Mouse (Mus musculus) hindlimb bud, embryonic 11.5 days (tissue): ENCODE results near the gene Adora3.

Experiments
- DNase-seq: peaks from one replicate; pipeline ENCODE4 v3.0.0-alpha.2; 2012; ENCODE audit warnings: low read depth, low spot score; ENCODE audit errors: extremely low spot score

Adora3 gene

GRCm38 (mm10) chr3:105873451-105874445 is 3.1 kb downstream of the Adora3 start:
- DNase-seq, result no peak

DNA sequence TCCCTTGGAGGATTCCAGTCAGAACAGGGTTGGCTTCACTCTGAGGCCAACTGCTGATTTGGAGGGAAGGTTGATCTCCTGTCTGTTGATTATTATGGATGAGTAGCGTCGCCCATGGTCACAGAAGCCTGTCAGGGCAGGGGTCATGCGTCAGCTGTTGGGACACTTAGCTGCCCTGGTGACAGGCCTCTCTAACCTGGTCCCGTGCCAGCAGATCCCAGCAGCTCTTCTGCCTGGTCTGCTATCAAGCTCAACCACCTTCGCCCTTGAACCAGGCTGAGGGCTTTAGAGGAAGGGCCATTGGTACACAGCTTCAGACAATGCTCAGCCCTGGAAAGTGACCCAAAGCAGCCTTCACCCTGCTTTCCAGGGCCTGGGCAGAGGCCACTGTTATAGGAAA is 5.4 kb downstream of the Adora3 start:
- no peak for DNase-seq

- DNase-seq, result no peak
These were observed 6.7 kb downstream of the Adora3 start for GRCm38 (mm10) chr3:105877252-105877803.

DNA sequence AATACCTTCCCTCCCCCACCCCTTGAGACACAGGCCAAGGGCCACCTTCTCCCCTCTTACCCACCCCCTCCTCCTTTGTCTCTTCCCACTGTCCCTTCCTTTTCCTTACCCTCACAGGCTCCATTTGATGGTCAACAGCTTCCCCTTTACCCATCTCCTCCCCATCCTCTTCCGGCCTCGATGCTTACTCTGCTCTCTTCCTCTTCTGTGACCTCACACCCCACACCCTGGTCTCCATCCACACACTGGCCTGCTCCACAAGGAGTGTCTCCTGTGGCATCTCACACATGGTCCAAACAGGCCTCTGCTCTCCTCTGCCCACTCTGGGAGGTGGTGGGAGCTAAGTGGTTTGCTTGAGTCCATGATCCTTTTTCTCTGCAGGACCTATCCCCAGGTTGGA is 7.3 kb downstream of the Adora3 start:
- DNase-seq, result no peak

DNA sequence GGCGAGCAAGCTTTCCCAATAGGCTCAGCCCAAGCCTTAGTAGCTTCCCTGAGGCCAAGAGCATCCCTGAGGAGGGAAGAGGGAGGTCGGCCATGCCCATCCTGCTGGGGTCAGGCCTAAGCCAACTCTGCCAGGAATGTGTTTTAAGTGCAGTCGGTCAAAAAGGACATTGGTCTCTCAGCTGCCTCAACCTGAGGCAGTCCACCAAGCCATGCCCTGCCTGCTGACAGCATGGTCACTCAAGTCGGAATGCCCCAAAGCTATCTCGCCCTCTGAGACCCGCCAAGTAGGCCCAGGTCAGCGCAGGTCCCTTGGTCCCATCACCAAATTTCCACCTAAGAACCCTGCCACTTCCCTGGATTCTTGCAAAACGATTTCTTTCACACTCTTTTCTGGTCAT is 8.1 kb downstream of the Adora3 start:
- DNase-seq, result no peak

DNA sequence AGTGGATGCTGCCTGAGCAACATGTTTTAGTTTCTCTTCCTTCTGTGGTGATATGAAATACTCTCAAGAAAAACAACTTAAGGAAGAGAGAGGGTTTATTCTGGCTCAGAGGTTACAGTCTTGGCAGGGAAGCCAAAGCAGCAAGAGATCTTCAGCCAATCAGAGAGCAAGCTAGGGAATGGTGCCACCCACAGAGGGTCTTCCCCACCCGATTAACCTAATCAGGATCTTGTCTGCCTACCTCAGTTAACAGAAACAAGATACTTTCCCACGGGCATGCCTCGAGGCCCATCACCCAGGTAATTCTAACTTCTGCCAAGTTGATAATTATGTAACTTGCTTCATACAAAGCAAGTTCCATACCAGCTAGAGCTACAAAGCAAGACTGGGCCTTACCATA is 9.8 kb downstream of the Adora3 start:
- DNase-seq, result no peak

- DNase-seq, result no peak
These were observed 11.4 kb downstream of the Adora3 start for GRCm38 (mm10) chr3:105882105-105882504.

DNA sequence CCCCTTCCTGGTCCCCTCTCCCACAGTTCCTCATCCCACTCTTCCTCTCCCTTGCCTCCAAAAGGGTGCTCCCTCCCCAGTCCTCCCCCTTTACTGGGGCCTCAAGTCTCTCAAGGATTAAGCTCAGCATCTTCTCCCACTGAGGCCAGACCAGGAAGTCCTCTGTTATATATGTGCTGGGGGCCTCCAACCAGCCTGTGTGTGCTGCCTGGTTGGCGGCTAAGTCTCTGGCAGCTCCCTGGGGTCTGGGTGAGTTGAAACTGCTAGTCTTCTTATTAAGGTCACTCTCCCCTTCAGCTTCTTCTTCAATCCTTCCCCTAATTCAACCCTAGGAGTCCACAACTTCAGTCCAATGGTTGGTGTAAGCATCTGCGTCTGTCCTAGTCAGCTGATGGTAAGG is 12.5 kb downstream of the Adora3 start:
- DNase-seq, result no peak

DNA sequence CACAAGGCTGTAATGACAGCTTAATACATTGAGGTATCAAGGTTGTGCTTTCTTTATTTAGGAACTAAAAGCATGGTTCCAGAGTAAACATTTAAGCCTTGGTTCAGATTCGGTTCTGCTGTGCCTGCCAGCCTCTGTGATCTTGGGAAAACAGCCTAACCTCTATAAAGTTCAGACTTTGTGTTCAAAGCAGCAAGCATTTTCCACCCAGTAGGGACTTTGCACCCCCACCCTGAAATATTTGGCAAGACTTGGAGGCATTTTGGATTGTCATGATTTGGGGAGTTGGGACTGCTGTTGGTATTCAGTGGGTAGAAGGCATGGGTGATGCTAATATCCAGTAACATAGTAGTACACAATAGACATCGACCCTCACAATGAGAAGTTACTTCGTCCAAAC is 18.3 kb downstream of the Adora3 start:
- DNase-seq, result no peak

DNA sequence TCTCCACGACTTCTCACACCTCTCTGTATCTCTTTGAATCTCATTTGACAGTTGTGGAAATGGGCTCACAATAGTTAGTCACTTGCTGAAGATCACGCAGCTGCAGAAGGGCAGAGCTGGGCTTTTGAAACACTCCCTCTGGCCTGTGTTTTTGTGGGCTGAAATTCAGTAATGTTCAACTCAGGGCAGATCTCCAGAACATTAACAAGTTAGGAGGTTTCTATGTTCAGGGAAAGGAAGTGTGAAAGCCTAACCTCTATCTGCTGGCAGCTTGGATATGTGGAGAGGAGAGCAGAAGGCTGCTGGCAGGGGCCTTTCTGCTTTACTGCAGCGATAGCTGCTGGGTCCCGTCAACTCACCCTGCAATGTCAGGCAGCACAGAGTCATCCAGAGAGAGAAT is 19.6 kb downstream of the Adora3 start:
- no peak for DNase-seq

- DNase-seq, result no peak
These were observed 20.5 kb downstream of the Adora3 start for GRCm38 (mm10) chr3:105891141-105891540.

DNA sequence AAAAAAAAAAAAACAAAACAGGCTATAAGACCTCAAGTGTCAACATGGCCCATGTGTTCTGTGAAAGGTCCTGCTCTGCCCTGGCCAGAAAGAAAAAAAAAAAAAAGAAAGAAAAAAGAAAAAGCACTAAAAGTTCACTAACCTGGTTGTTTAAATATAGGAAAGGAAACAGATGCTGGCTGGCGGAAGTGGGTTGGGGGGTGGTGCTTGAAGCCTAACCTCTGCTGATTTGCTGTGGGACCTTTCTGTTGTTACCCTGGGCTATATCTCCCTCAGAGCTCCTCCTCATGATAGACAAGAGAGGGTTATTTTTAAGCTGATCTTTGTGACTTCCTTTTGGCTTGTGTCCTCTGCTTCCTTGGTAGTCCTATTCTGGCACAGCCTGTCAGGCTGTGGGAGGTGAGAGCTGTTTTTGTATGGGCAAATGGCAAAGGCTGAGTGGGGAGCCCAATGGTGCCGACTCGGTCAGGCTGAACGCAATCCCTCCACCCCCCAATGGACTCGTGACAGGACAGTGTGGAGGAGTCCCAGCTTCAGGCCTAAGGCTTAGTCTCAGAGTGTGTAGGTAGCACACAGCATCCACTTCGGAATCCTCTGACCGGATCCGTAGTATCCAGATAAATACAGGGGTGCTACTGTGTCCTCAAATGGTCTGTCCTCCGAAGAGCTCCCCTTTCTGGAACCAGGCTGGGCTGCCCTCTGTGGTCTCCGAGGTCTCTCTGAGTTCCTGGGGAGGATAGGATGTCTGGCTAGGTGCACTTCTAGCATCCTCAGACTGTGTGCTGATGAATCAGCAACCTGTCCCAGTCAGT is 21.3 kb downstream of the Adora3 start:
- DNase-seq, result no peak

- DNase-seq, result no peak
These were observed 22.2 kb downstream of the Adora3 start for GRCm38 (mm10) chr3:105892572-105893495.

- no peak for DNase-seq
These were observed 23.3 kb downstream of the Adora3 start for GRCm38 (mm10) chr3:105893941-105894391.

DNA sequence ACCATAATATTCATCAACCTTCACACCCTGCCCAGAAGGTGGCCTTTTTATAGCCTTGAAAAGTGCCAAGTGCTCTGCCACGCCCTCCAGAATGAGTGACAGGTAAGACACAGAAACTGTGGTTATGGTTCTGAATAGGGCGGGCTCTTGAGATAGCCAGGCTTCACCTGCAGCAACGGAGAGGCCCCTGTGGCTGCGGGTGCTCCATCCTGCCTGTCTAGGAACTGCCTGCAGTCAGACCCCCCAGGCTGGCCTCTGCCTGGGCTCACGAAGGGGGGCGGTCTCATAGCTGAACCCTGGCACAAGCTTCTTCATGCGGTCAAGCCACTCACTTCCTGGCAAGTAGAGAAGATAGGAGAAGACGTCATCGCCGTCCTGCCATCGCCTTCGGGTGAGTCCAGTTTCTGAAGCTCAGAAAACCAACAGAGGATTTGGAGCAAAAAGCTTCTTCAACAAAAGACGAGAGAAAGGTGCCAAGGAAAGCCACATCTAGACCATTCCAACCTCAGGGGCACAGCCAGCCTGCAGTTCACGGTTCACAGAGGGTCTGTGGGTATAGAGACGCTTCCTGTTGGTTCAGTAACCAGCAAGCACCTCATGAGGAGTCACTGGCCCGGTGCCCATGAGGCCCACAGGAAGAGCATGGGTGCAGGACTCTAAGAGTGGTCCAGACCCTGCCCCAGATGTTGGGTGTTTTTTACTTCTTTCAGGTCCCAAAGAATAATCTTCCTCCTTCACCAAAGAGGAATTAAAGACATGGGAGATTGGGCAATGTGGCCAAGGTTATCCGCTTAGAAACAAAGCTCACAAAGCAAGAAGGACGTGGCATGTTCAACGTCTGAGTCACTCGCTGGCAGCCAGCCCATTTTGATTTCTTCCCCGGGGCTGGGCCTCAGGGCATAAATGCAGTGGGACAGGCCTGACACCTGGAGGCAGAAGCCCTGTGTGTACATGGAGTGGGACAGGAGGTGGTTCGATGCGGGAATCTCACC is 24.2 kb downstream of the Adora3 start:
- DNase-seq, result no peak

- no peak for DNase-seq
These were observed 26.2 kb downstream of the Adora3 start for GRCm38 (mm10) chr3:105896811-105897210.

DNA sequence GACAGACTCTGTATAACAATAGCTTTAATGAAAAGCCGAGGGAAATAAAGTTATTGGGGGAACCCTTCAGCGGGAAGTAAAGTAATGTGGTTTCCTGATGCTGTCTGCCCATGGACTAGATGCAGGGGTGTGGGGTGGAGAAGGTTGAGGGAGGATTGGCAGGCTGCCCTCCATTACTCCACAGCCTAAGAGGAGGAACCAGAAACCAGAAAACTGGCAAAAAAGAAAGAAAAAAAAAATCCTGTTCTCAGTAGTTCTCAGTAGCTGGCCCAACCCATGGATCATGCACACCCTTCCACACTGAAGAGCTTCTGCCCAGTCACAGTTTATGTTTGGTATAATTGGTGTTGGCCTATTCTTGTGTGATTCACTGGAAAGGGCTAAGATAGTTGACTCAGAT is 27.7 kb downstream of the Adora3 start:
- DNase-seq, result no peak

DNA sequence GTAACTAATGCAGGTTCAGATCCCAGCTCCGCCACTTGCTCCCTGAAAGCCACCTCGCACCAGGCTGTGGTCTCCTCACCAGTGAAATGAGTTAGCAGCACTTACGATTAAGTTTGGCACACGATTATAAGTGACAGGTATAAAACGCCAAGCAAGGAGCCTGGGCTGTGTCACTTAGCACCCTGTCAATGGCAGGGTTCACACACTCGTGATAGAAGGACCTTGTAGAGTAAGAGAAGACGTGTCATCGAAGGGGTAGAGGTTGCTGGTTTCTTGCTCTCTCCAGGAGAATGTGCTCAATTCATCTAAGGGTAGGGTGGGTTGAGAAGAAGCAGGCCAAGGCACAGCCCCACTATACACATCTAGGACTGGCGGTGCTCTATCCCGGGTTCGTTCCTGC is 28.2 kb downstream of the Adora3 start:
- DNase-seq, result no peak
